Mouse (Mus musculus) hindbrain, embryonic 11.5 days (tissue): ENCODE results near the gene St3gal2. TPM values are rescaled to one million over a fixed set of nuclear protein-coding genes. Genes with fewer than 3 reads are reported as not detected.

Experiments
- ATAC-seq: fragments of 200-750 bp; cut with Nextera tagmentation; 2 replicates; pipeline ENCODE4 v1.8.0; 2017; ENCODE audit warnings: mild to moderate bottlenecking, moderate TSS enrichment, moderate library complexity; ENCODE audit not compliant: low FRiP score
- DNase-seq: peaks from one replicate; pipeline ENCODE4 v3.0.0-alpha.2; 2015; ENCODE audit warnings: low spot score
- H3K27ac ChIP-seq: fragments of 300-500 bp; sonication (generic); 2 replicates; pipeline ENCODE4 v1.5.1; 2014; ENCODE audit warnings: mild to moderate bottlenecking, low read depth, low read length
- H3K27me3 ChIP-seq: fragments of 300-500 bp; sonication (generic); 2 replicates; pipeline ENCODE4 v1.6.1; 2014; ENCODE audit warnings: mild to moderate bottlenecking, low read length, moderate library complexity, mixed read lengths; ENCODE audit not compliant: control insufficient read depth, insufficient read depth
- H3K36me3 ChIP-seq: fragments of 300-500 bp; sonication (generic); 2 replicates; pipeline ENCODE4 v1.6.1; 2014; ENCODE audit warnings: mild to moderate bottlenecking, low read length, moderate library complexity, mixed read lengths; ENCODE audit not compliant: control insufficient read depth, insufficient read depth
- H3K4me1 ChIP-seq: fragments of 300-500 bp; sonication (generic); replicated peaks from 2 replicates; pipeline ENCODE4 v1.6.1; 2014; ENCODE audit warnings: low read length, mixed read lengths; ENCODE audit not compliant: control insufficient read depth, insufficient read depth
- H3K4me2 ChIP-seq: fragments of 300-500 bp; sonication (generic); replicated peaks from 2 replicates; pipeline ENCODE4 v1.6.1; 2014; ENCODE audit warnings: mild to moderate bottlenecking, low read depth, low read length
- H3K4me3 ChIP-seq: fragments of 300-500 bp; sonication (generic); 2 replicates; pipeline ENCODE4 v1.5.1; 2014; ENCODE audit warnings: low read depth, low read length
- H3K9ac ChIP-seq: fragments of 300-500 bp; sonication (generic); 2 replicates; pipeline ENCODE4 v1.6.1; 2014; ENCODE audit warnings: low read depth, low read length
- H3K9me3 ChIP-seq: fragments of 300-500 bp; sonication (generic); 2 replicates; pipeline ENCODE4 v1.6.1; 2016; ENCODE audit warnings: low read length; ENCODE audit not compliant: control insufficient read depth
- WGBS: fragments of 180-500 bp; shearing (Covaris S2); extraction: QIAGEN DNeasy Blood & Tissue Kit; methylation state at CpG from one replicate; pipeline ENCODE4 v1.1.7; 2014; 5-methylcytosine and 5-hydroxymethylcytosine counted together
- polyA plus RNA-seq: library from polyadenylated mRNA; unstranded; fragments of >200 nt; fragmentation: Nextera tagmentation; extraction: Ambion mirVana; gene quantifications from 2 replicates; pipeline ENCODE4 v1.2.1, GENCODE M21; 2014

The St3gal2 gene
- polyA plus RNA-seq, 1 experiment from 2014 or later: 11.8 TPM

- no peak overlapping the region for H3K27ac ChIP-seq
- no peaks in the 10 kb centered on the region for H3K27me3 ChIP-seq
- peak; percentile 15 for DNase-seq
- WGBS: 68% methylated on average over 12 of the region's 12 CpGs
- ATAC-seq: no peak
- H3K4me1 ChIP-seq: no peaks in the 10 kb centered on the region
- H3K4me3 ChIP-seq: no peak overlapping the region
- no peaks in the 10 kb centered on the region for H3K9me3 ChIP-seq
- H3K9ac ChIP-seq: no peak overlapping the region
- no peak overlapping the region for H3K4me2 ChIP-seq
- H3K36me3 ChIP-seq: no peaks in the 10 kb centered on the region
Measured at GRCm38 (mm10) chr8:110889904-110890470, 29.7 kb upstream of the St3gal2 start.

- Histone ChIP-seq H3K4me3 (no peak overlapping the region), H3K36me3 (no peaks in the 10 kb centered on the region), H3K9me3 (no peaks in the 10 kb centered on the region), H3K9ac (no peak overlapping the region), H3K4me1 (no peaks in the 10 kb centered on the region), H3K27me3 (no peaks in the 10 kb centered on the region), H3K4me2 (no peak overlapping the region), H3K27ac (no peak overlapping the region)
- 88% methylated on average over 7 of the region's 7 CpGs for WGBS
- DNase-seq (no peak), ATAC-seq (no peak)
Measured at GRCm38 (mm10) chr8:110892040-110892439, 27.7 kb upstream of the St3gal2 start.

GRCm38 (mm10) chr8:110892913-110893312, 26.8 kb upstream of the St3gal2 start:
- Histone ChIP-seq H3K4me3 (no peak overlapping the region), H3K27me3 (no peaks in the 10 kb centered on the region), H3K9me3 (no peaks in the 10 kb centered on the region), H3K4me1 (no peaks in the 10 kb centered on the region), H3K27ac (no peak overlapping the region), H3K9ac (no peak overlapping the region), H3K36me3 (no peaks in the 10 kb centered on the region), H3K4me2 (no peak overlapping the region)
- ATAC-seq (no peak), DNase-seq (no peak)
- WGBS: 92% methylated on average over 2 of the region's 2 CpGs

GRCm38 (mm10) chr8:110894851-110895250, 24.9 kb upstream of the St3gal2 start:
- Histone ChIP-seq H3K9ac (no peak overlapping the region), H3K4me1 (no peaks in the 10 kb centered on the region), H3K27ac (no peak overlapping the region), H3K27me3 (no peaks in the 10 kb centered on the region), H3K9me3 (no peaks in the 10 kb centered on the region), H3K4me3 (no peak overlapping the region), H3K4me2 (no peak overlapping the region), H3K36me3 (no peaks in the 10 kb centered on the region)
- ATAC-seq: no peak
- 89% methylated on average over 10 of the region's 10 CpGs for WGBS
- DNase-seq: no peak

GRCm38 (mm10) chr8:110895254-110895653, 24.5 kb upstream of the St3gal2 start:
- WGBS: 86% methylated on average over 7 of the region's 9 CpGs
- Histone ChIP-seq H3K4me3 (no peak overlapping the region), H3K9me3 (no peaks in the 10 kb centered on the region), H3K27me3 (no peaks in the 10 kb centered on the region), H3K4me1 (no peaks in the 10 kb centered on the region), H3K9ac (no peak overlapping the region), H3K4me2 (no peak overlapping the region), H3K36me3 (no peaks in the 10 kb centered on the region), H3K27ac (no peak overlapping the region)
- DNase-seq (no peak), ATAC-seq (no peak)

GRCm38 (mm10) chr8:110895812-110896211, 23.9 kb upstream of the St3gal2 start:
- Histone ChIP-seq H3K9ac (no peak overlapping the region), H3K4me2 (no peak overlapping the region), H3K27ac (no peak overlapping the region), H3K4me3 (no peak overlapping the region), H3K36me3 (no peaks in the 10 kb centered on the region), H3K27me3 (no peaks in the 10 kb centered on the region), H3K4me1 (no peaks in the 10 kb centered on the region), H3K9me3 (no peaks in the 10 kb centered on the region)
- DNase-seq (no peak), ATAC-seq (no peak)
- WGBS: 88% methylated on average over 13 of the region's 13 CpGs

GRCm38 (mm10) chr8:110897495-110897894, 22.2 kb upstream of the St3gal2 start:
- Histone ChIP-seq H3K9ac (no peak overlapping the region), H3K4me1 (no peaks in the 10 kb centered on the region), H3K9me3 (no peaks in the 10 kb centered on the region), H3K4me3 (no peak overlapping the region), H3K4me2 (no peak overlapping the region), H3K27me3 (no peaks in the 10 kb centered on the region), H3K36me3 (no peaks in the 10 kb centered on the region), H3K27ac (no peak overlapping the region)
- DNase-seq (no peak), ATAC-seq (no peak)
- 93% methylated on average over 6 of the region's 6 CpGs for WGBS

- Histone ChIP-seq H3K4me1 (no peaks in the 10 kb centered on the region), H3K36me3 (no peaks in the 10 kb centered on the region), H3K27me3 (no peaks in the 10 kb centered on the region), H3K9me3 (no peaks in the 10 kb centered on the region), H3K4me2 (no peak overlapping the region), H3K9ac (no peak overlapping the region), H3K4me3 (no peak overlapping the region), H3K27ac (no peak overlapping the region)
- ATAC-seq (no peak), DNase-seq (no peak)
- 79% methylated on average over 3 of the region's 3 CpGs for WGBS
Measured at GRCm38 (mm10) chr8:110901056-110901455, 18.7 kb upstream of the St3gal2 start.

GRCm38 (mm10) chr8:110901839-110902578, 17.7 kb upstream of the St3gal2 start, which contains the start of gene Fuk:
Gene Fuk, minus strand, starts transcription at chr8:110902488.
- WGBS: 3% methylated on average over 30 of the region's 30 CpGs
- peak; percentile 93 for ATAC-seq

More at GRCm38 (mm10) chr8:110901839-110902578, 17.7 kb upstream of the St3gal2 start, which contains the start of gene Fuk:
- H3K9me3 ChIP-seq: no peaks in the 10 kb centered on the region
- peak within 1 kb of the TSS; percentile 56 for H3K4me2 ChIP-seq
- no peaks in the 10 kb centered on the region for H3K4me1 ChIP-seq
- peak; percentile 87 for DNase-seq
- no peak within 1 kb of the TSS for H3K27ac ChIP-seq
- no peaks in the 10 kb centered on the region for H3K27me3 ChIP-seq
- peak within 1 kb of the TSS; percentile 80 for H3K9ac ChIP-seq
- peak within 1 kb of the TSS; percentile 82 for H3K4me3 ChIP-seq
- H3K36me3 ChIP-seq: no peaks in the 10 kb centered on the region
